Mouse (Mus musculus) testis, adult 10 weeks (tissue): Measurements from ENCODE around the gene Olfr1082. TPM values are rescaled to one million over a fixed set of nuclear protein-coding genes. Genes with fewer than 3 reads are reported as not detected.

Source experiments
- polyA plus RNA-seq: library from polyadenylated mRNA; stranded (reverse); fragments of 350-450 nt; fragmentation: Illumina TruSeq; extraction: RNeasy Lipid Tissue Mini Kit (QIAGEN cat#74804); gene quantifications from one replicate; pipeline ENCODE4 v1.2.3, GENCODE M21; 2014; ENCODE audit warnings: low read depth, low replicate concordance

The Olfr1082 gene
- not detected for polyA plus RNA-seq

GRCm38 (mm10) chr2:86598866-86599265, at the start of gene Olfr1082:
Olfr1082 (minus strand) TSS chr2:86598966.

DNA sequence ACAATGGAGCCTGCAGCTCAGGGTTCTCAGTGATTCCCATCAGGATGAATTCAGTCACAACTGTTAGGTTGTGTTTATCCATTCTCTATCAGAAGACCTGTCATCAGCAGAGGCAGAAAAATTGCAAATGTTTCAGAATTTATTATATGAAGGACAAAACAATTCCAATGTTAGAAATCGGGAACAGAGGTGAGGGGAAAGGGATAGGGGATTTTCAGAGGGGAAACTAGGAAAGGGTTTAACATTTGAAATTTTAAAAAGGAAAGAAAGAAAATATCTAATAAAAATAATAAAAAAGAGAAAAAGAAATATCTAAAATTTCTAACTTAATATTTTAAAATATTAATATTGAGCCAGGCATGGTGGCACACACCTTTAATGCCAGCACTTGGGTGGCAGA, 40.9 kb upstream of the Olfr1082 start, which contains the start of gene Olfr1084:
Olfr1084 (minus strand) TSS at position 101 of the 400 bp plus-strand sequence.

GRCm38 (mm10) chr2:86558135-86558534, 40.6 kb downstream of the Olfr1082 start, which contains the start of gene Olfr1080:
Olfr1080 (minus strand) TSS chr2:86558235.

Other genes starting within 250 kb of the Olfr1082 start
- gene Olfr1055, start 248.7 kb downstream of the Olfr1082 start, polyA plus RNA-seq: not detected
- not detected for gene Olfr1056, start 236.5 kb downstream of the Olfr1082 start, polyA plus RNA-seq
- gene Olfr1057, start 220.6 kb downstream of the Olfr1082 start, polyA plus RNA-seq: not detected
- not detected for gene Olfr1058, start 210.4 kb downstream of the Olfr1082 start, polyA plus RNA-seq
- gene Olfr1061, start 184.9 kb downstream of the Olfr1082 start, polyA plus RNA-seq: not detected
- not detected for gene Olfr1062, start 172.2 kb downstream of the Olfr1082 start, polyA plus RNA-seq
- gene Olfr1065, start 148.4 kb downstream of the Olfr1082 start, polyA plus RNA-seq: not detected
- not detected for gene Olfr1066, start 142.7 kb downstream of the Olfr1082 start, polyA plus RNA-seq
- not detected for gene Olfr228, start 111.6 kb downstream of the Olfr1082 start, polyA plus RNA-seq
- gene Olfr1076, start 90.5 kb downstream of the Olfr1082 start, polyA plus RNA-seq: not detected
- not detected for gene Olfr1079, start 56.5 kb downstream of the Olfr1082 start, polyA plus RNA-seq
- gene Olfr1080, start 40.7 kb downstream of the Olfr1082 start, polyA plus RNA-seq: not detected
- not detected for gene Olfr1084, start 40.8 kb upstream of the Olfr1082 start, polyA plus RNA-seq
- gene Olfr1085, start 63.1 kb upstream of the Olfr1082 start, polyA plus RNA-seq: not detected
- gene Olfr1086, start 81.1 kb upstream of the Olfr1082 start, polyA plus RNA-seq: not detected
- gene Olfr1087, start 99.4 kb upstream of the Olfr1082 start, polyA plus RNA-seq: not detected
- not detected for gene Olfr1089, start 134.7 kb upstream of the Olfr1082 start, polyA plus RNA-seq
- gene Olfr1090, start 160.0 kb upstream of the Olfr1082 start, polyA plus RNA-seq: not detected
- not detected for gene Olfr1093, start 183.5 kb upstream of the Olfr1082 start, polyA plus RNA-seq
- not detected for gene Olfr141, start 211.1 kb upstream of the Olfr1082 start, polyA plus RNA-seq
- gene Olfr1094, start 225.7 kb upstream of the Olfr1082 start, polyA plus RNA-seq: not detected